Mouse (Mus musculus) spleen, postnatal 10 days (tissue): ENCODE measurements around the gene Alg1.
"Not testable (repeated sequence)": the region's sequence is repeated elsewhere in the genome, so short reads cannot be mapped to it uniquely, and the experiment has no call there.

Source experiments
- DNase-seq, 2 experiments: peaks; one replicate each; pipeline ENCODE4 v3.0.0; 2021 to 2022; ENCODE audit warnings: low spot score in 2 of 2

The Alg1 gene

GRCm38 (mm10) chr16:5233418-5234313, at the start of gene Alg1:
Alg1 (plus strand) TSS chr16:5233621.
- peak; percentile 75 to 92 for DNase-seq

GRCm38 (mm10) chr16:5184101-5184500, 49.3 kb upstream of the Alg1 start:
- DNase-seq = no peak

- no peak for DNase-seq
Measured at GRCm38 (mm10) chr16:5184956-5185355, 48.5 kb upstream of the Alg1 start.

GRCm38 (mm10) chr16:5185691-5186090, 47.7 kb upstream of the Alg1 start:
- no peak for DNase-seq

- DNase-seq = no peak
Measured at GRCm38 (mm10) chr16:5186234-5186633, 47.2 kb upstream of the Alg1 start.

GRCm38 (mm10) chr16:5195080-5195479, 38.3 kb upstream of the Alg1 start:
- DNase-seq = peak; percentile 35 to 75

GRCm38 (mm10) chr16:5202681-5203080, 30.7 kb upstream of the Alg1 start:
- peak; percentile 17 to 47 for DNase-seq

- peak; percentile 36 to 47 for DNase-seq
Measured at GRCm38 (mm10) chr16:5203200-5203599, 30.2 kb upstream of the Alg1 start.

GRCm38 (mm10) chr16:5203668-5204433, 29.6 kb upstream of the Alg1 start, which contains the start of gene Nagpa:
Nagpa (minus strand) TSS chr16:5204012.
- peak; percentile 44 to 82 for DNase-seq

- DNase-seq = no peak
Measured at GRCm38 (mm10) chr16:5205431-5205970, 27.9 kb upstream of the Alg1 start.

GRCm38 (mm10) chr16:5206051-5206450, 27.4 kb upstream of the Alg1 start:
- DNase-seq = no peak

- DNase-seq = no peak
Measured at GRCm38 (mm10) chr16:5210365-5210764, 23.1 kb upstream of the Alg1 start.

GRCm38 (mm10) chr16:5212150-5212549, 21.3 kb upstream of the Alg1 start:
- DNase-seq = no peak

- no peak for DNase-seq
Measured at GRCm38 (mm10) chr16:5214126-5214525, 19.3 kb upstream of the Alg1 start.

- DNase-seq = no peak
Measured at GRCm38 (mm10) chr16:5216686-5217085, 16.7 kb upstream of the Alg1 start.

GRCm38 (mm10) chr16:5217341-5218133, 15.9 kb upstream of the Alg1 start:
- no peak for DNase-seq

GRCm38 (mm10) chr16:5221403-5221802, 12.0 kb upstream of the Alg1 start:
- no peak for DNase-seq

- DNase-seq = no peak
Measured at GRCm38 (mm10) chr16:5222140-5222539, 11.3 kb upstream of the Alg1 start, which contains the start of gene AU021092. AU021092 (minus strand) TSS chr16:5222299.

- not testable (repeated sequence) for DNase-seq
Measured at GRCm38 (mm10) chr16:5226534-5226933, 6.9 kb upstream of the Alg1 start.

- DNase-seq = not testable (repeated sequence)
Measured at GRCm38 (mm10) chr16:5227501-5227900, 5.9 kb upstream of the Alg1 start.

- not testable (repeated sequence) for DNase-seq
Measured at GRCm38 (mm10) chr16:5228103-5228502, 5.3 kb upstream of the Alg1 start.
